Mouse (Mus musculus) monocyte, adult 2 months (primary cell): ENCODE data around the gene Nhlh1.

Source experiments
- DNase-seq, 2 experiments: peaks; one replicate each; pipeline ENCODE4 v3.0.0; 2022; ENCODE audit warnings: low spot score in 2 of 2, low read depth in 1 of 2

Nhlh1 gene

DNA sequence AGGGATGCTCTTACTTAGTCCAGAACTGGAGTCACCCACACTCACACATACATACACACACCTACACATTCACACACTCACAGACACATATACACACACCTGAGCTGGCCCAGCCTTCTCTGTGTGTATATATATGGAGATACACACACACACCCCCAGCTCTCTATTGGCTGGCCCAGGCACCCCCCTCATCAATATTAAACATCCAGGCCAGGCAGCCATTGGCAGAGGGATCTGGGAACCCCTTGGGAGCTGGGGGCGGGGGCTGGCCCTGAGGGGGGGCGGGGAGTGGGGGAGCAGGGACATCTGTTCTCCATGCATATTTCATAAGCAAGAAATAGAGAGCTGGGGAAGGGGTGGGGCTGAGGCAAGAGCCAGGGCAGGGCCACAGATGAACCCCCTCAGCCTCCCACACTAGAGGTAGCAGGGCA lies at the start of gene Nhlh1:
Nhlh1 (minus strand) TSS at position 83 of the 431 bp plus-strand sequence.
- DNase-seq: no peak

DNA sequence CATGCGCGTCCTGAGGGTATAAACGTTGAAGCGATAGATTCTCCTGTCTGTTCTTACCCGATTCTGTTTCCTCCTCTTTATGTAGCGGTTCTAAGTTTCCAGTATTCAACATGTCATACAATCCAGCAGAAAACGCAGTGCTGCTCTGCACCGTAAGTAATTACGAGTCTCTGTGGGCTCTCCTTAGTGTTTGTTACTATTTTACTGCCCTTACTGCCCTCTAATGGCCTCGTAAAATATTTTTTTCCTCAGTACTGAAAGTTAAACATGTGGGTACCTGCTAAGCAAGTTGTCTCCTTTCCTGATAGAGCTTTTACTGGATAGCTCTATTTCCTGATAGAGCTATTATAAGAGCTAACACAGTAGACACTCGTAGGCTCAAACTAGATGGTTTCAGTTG lies 47.7 kb upstream of the Nhlh1 start:
- no peak for DNase-seq

DNA sequence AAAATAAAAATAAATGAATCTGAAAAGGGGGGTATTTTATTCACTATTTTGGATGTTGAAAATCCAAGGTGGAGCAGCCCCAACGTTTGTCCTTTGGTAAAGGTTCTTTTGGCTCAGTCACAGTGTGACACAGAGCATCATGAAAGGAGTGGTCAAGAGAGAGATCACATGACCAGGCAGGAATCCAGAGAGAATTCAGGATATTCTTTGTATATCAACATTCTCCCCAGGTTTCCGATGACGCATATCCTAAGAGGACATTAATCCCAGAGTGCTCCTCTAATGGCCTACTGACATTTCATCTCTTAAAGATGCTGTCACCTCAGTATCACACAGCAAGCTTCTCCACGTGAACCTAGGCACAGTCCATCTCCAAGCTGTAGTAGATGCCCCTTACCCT lies 46.2 kb upstream of the Nhlh1 start:
- DNase-seq: no peak

DNA sequence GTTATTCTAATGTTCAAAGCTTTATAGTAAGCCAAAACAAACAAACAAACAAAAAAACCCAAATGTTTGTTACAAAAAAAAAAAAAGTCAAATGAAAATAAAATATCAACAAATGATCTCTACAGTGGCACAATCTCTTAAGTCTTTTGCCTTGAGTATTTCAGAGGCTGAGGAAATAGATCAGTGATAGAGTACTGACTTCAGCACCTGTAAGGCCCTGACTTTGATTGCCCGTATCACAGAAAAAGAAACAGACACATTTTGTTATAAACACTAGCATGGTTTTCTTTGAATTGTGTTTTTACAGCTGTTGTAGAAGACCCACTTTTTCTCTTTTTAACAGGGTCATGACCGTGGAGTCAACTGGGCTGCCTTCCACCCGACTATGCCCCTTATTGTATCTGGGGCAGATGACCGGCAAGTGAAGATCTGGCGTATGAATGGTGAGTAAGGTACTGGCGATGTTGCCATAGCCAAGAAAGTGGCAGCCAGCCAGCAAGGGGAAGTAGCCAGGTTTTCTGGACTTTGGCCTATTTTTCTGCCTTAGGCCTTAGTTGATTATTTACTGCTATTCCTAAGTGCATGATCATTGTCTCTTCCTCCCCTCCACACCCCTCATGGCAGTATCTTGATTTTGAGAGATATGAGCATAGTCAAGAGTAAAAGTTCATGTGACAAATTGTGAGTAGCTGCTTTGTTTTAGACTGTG lies 42.1 kb upstream of the Nhlh1 start:
- DNase-seq: no peak

DNA sequence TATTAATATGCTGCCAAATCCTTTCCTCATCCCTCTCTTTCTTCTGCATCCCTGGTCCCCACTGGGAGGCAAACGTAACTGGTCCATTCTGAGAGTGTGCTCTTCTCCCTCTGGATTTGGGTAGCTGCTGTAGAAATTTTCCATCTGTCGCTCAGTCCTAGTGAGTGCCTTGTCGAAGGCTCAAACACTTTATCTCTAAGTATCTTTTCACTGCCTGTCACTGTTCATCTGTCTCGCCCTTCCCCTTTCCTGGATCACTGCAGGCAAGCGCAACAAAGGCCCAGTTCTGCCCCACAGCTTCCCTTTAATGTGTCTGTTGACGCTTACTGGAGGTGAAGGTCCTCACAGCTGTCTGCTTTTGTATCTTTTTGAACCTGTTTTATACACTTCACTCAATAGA lies 37.8 kb upstream of the Nhlh1 start:
- DNase-seq: no peak

DNA sequence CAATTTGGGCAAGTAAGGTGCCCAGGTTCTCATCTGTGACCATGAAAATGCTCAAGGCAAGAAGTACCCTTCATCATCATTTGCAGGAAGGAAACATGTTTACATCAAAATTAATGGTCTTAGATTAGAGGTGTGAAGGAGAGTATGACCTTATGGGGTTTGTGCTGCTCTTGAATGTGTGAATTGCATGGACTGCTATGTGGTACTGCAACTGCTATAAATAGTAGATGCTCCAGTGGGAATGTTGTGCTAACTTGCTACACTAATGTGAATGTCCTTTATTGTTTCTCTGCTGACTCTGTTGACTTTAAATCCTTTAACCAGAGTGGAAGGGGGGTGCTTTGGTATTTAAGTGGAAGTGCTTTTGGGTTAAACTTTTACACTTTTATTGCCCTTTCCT lies 36.9 kb upstream of the Nhlh1 start:
- no peak for DNase-seq

DNA sequence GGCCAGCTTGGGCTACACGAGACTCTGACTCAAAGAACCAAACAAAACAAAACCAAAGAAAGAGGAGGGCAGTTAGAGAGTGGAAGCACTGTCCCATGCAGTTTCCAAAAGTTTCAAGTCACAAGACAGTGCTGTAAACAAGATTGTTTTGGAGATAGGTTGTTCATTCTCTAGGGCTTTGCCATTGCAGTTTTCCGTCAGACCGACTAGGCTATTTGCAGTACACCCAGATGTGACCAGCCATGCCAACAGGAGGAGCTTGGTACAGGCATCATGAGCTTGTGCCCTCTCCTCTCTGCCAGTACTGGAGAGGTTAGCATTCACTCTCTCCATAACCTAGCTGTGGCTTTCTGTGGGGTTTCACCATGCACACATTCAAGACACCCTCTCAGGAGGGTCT lies 36.1 kb upstream of the Nhlh1 start:
- DNase-seq: no peak

DNA sequence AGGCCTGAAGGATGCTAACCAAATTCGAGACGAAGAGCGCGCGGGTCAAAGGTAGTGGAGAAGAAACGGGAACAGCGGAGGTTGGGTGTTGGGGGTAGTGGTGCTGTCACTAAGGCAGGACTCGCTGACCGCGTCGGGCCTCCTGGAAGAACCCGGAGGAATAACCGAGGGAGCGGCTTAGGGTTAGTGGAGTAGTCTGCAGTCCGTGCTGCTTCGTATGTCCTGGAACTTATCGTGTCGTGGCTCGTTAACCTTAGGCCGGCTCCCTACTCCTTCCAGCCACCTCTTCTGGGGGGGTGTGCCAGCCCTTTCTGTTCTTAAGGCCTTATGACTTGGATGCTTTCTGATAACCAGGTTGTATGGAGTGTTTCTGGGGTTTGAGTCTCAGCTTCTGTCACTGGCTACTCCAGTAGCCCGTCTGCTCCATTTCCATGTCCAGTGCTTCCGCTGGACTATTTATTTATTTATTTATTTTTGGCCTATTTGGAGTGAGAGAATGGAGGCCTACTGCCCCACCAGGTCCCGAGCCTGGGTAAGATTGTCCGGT lies 25.6 kb upstream of the Nhlh1 start:
- DNase-seq: no peak

DNA sequence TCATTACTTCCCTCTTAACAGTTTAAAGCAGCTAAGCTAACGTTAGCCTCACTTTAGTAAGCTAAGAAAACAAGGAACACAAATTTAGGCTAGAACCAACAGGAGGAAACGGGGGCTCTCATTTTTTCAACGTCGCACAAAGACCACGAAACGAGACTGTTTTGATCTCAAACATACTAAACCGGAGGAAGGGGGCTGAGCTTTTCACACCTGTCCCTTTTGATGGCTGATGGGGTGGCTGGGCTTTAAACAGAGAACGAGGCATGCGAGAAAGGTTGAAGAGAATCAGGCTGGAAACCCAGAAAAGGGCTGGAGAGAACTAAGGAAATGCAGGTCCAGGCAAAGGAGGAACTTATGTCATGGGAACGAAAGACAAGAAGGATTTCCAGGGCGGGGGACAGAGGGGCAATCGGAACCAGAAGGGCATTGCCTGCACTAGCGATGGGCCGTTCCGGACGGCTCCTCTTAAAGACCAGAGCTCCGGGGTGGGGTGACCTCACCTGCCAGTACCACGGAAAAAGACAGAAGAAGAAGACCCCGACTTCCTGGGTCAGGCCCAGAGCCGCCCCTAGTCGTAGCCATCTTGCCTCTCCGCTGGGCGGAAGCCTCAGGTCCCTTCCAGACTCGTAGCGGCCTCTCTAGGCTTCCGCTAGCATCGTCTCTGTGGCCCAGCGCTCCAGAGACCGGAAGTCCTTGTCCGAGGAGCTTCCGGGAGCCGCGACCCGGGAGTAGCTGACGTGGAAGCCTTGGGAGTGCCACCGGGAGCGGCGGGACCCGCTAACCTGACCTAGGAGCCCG lies 24.9 kb upstream of the Nhlh1 start, which contains the start of the genes Copa and Ncstn:
Copa (plus strand) TSS at position 429 of the 798 bp plus-strand sequence.
Ncstn (minus strand) TSS at position 695 of the 798 bp plus-strand sequence.
- peak; percentile 88 to 90 for DNase-seq

DNA sequence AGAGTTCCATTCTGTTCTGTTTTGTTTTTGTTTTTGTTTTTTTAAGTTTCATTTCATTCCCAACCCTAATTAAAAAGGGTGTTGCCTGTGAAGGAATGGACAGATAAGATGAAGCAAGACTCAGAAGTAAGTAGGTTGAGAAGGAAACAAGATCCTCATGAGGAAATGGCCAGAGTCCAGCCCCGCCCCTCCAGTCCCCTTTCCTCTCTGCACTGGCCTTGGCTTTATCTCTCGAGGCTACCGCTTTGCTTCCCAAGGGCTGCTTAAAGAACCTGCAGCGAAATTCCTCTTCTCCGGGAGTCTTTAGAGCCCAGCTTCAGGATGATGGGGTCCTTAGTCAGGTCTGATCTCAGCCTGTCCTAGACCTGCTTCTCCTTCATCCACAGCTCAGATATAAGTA lies 20.6 kb upstream of the Nhlh1 start:
- DNase-seq: no peak

DNA sequence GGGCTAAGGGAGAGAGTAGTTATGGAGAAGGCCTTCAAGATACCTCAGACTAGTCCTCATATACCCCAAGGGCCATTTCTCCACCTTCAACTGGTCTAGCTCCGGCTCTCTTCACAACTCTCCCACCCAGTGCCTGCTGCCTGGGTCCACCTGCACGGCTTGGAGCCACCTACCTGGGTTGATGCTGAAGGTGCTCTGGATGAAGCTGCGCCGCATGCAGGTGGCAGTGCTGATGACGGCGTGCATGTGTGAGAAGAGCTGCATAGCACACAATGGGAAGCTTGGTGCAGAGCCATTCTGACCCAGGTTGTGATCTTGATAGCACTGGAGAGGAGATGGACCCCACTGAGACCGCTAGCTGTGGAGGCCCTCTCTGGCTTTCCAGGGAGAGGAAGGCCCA lies 15.2 kb upstream of the Nhlh1 start:
- DNase-seq: no peak

DNA sequence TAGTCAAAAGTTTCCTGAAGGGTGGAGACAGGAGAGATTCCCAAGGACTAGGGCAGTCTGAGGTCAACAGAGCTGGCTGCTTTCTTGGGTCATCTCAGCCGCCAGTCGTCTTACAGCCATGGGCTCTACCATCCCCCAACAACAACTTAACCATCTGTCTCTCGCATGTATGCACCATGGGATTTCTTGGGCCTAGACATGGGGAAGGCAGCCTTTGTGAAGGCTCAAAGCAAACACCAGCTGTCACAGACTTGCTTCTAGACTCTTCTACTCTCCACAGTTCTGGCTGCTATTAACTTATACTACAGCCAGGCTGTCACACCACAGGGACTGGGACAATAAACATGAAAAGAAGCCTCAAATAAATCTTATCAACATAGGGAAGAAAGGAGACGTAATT lies 14.2 kb upstream of the Nhlh1 start:
- DNase-seq: no peak

DNA sequence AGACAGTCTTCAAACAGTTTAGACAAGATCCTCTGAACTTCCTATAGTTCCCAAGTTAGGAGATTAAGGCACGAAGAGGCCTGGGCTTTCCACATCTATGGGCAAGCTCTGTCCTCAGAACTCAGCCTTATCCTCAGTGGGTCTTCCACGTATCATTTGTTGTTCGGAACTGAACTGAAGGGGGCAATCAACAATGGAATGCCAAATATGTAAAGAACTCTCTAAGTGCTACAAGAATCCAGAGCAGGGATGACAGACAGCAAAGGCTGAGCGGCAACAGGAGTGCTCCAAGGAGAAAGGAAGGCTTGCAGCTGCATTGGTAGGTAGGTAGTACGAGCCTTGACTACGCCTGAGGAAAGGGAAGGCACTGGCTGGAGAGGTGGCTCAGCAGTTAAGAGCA lies 12.9 kb upstream of the Nhlh1 start:
- DNase-seq: no peak

DNA sequence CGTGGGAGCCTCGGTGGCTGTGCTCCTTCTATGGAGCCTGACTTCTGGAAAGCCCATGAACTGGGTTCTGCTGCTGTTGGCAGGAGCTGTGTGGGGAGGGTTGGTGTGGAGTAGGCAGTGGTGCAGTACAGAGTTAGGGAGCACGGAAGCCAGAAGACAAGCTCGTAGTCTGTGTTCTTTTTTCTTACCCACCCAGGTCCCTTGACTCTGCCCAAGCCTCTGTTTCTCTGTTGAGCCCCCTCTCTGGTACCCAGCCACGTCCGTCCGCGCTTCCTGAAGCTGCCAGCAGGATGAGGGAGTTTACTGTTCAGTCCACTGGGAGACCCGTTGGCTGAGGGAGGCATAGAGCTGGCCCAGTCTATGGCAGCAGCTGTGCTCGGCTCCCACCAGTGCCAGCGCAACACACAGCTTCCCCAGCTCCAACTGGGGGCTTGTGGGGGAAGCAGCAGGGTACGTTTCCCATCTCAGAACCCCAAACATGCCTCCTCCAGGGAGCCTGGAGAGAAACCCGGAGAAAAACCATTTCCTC lies 7.3 kb upstream of the Nhlh1 start:
- no peak for DNase-seq

DNA sequence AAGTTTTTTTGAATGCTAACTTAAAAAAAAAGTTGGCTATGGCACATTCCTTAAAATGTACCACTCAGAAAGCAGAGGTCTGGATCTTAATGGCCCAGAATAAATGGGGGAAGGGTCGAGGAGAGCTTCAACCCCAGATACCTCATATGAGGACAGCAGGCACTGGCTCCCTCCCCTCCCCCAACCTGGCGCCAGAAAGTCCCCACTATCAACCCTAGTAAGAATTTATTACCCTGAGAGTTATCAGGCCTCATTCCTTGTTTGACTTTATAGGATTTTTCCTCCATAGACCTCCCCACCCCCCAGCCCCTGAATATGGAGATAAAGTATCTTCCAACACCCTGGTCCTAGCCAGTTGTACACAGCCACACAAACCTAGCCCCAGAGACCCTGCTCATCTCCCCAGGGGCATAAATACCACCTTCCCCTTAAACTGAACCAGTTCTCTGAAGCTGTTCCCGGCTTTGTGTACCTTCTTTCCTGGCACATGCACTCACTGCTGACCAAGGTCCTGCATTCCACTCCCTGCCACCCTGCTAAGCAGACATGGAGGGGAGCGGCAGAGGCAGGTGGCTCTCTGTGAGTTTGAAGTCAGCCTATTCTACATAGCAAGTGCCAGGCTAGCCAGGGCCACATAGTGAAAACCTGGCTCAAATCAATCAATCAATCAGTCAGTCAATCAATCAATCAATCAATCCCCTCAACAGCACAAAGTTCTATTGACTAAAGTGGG lies 6.1 kb upstream of the Nhlh1 start:
- DNase-seq: no peak

DNA sequence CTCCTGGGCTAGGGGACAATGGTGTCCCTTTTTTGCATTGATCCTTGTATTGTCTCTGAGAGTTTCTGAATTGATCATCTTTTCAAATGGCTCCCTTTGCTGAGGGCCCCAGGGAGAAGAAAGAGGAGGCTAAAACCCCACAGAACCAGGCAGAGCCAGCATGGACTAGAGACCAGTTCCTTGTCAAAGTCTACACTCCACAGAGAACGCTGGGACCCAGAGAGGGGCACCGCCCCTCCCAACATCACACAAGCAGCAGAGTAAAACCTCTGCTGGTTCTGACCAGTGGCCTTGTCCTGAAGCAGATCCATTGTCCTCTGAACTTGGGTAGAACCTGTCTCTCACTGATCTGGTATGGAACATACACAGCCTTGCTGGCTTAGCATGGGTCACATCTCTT lies 4.7 kb upstream of the Nhlh1 start:
- no peak for DNase-seq

DNA sequence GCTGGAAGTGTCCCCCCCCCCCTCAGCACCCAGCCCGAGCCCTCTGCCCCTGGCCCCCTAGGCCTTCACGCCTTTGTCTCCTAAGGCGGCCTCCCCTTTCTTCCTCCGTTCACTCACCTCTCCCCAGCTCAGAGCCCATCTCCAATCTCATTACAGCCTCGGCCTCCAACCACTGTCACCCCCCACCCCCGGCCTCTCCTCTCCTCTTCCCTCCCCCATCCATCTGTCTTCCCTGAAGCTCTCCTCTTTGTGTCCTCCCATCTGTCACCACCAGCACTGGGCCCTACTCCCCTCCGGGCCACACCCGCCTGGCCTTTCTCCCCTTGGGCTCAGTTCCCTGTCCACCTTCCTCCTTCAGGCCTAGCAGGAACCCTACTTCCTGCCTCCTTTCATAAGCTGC lies 3.8 kb upstream of the Nhlh1 start:
- DNase-seq: no peak

DNA sequence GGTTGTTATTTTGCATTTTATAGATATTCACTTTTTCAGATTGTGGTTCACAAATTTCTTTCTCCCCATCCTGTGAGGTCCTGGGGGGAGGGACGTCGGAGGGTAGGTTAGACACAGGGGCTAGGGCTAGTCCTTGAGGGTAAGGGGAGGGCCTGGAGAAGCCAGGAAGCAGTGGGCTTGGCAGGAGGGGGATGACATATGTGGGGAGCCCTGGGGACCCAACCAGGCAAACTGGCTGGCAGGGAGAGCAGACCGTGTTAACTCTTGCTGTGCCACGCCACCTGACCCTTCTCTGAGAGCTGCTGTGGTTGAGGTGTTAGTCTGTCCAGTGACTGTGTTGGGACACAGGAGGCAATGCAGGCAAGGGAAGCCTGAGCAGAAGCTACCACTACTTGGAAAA lies 3.3 kb upstream of the Nhlh1 start:
- no peak for DNase-seq

DNA sequence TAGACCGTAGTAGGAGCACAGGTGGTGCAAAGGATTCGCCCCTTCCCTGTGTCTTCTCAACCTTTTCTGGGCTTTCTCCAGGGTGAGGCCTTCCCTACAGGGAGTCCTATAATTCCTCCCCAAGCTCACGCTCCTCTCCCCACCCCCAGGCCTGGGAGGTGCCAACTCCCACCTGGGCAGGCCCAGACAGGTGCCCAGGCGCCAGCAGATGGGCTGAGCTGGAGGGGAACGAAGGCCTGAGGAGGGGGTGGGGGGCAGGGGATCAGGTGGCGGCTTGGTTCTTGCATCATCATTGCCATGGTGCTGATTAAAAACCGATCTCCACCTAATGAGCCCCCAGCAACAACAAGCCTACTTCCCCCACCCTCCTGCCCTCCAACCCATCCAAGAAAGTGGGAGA lies 1.5 kb upstream of the Nhlh1 start:
- no peak for DNase-seq

DNA sequence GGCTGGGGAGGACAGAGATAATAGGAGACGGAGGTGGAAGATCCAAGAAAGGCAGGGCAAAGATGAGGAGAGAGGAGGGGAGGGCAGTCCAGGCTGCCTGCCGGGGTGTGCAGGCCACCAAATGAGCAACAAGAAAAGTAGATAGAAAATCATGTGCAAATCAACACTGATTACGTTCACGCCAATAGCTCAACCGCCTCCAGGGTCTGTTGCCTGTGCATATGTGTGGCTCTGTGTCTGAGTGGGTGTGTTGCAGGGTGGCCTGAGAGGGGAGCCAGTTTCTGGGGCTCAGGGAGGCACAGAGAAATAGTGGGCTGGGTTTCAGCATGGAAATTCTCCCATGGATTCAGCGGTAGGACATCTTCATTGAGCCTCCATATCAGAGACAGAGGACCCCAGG lies 948 bp upstream of the Nhlh1 start:
- no peak for DNase-seq

DNA sequence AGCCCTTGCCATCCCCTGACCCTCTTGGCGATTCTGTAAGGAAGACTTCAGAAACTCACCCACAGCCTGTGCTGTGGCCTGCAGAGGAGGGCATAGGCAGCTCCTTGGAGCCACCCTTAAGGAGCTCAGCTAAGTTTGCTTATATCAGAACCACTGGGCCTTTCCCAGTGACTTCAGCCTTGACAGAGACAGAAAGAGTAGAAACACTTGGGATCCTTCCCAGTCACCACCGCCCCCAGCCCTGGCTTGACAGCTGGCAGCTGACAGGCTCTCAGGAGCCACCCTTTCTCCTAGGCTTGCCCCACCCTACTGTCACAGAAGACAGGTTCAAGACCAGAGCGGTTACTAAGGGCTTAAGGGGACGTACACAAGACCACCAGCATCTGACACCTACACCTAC lies 1.1 kb downstream of the Nhlh1 start:
- DNase-seq: no peak
